Comparison of ENCODE assay signal across 21 mouse cellular contexts in genomic region chr5:113639126-113639525, GRCm38 (mm10).
"Had no signal": no experiment of that assay in that cellular context is flagged by ENCODE, and none has a peak within 500 bp of the region (broad histone marks: within the 10 kb centered on the region; RNA-seq: fewer than 3 reads in every experiment).

No protein-coding gene starts in this region.

- H3K36me3 ChIP-seq: lung, embryonic 15.5 days; midbrain, embryonic 13.5 days; midbrain, embryonic 15.5 days; neural tube, embryonic 13.5 days; neural tube, embryonic 15.5 days had no signal

- H3K27me3 ChIP-seq: lung, embryonic 15.5 days; midbrain, embryonic 15.5 days; neural tube, embryonic 15.5 days had no signal

- DNase-seq: liver, postnatal 0 days; lung, adult 2 months; lung, postnatal 14 days; lung, postnatal 36 days; retina, postnatal 1 day; right cerebral cortex, adult 18-20 months; right cerebral cortex, postnatal 25 days; right cerebral cortex, postnatal 4 days; spleen, adult 18-20 months; thymus, adult 18-20 months; thymus, postnatal 14 days; thymus, postnatal 36 days had no signal

- ATAC-seq: liver, postnatal 0 days; lung, postnatal 0 days; midbrain, embryonic 13.5 days; midbrain, embryonic 15.5 days had no signal

- H3K4me3 ChIP-seq: lung, embryonic 15.5 days; megakaryocyte, embryonic 14.5 days; midbrain, embryonic 13.5 days; midbrain, embryonic 15.5 days; neural tube, embryonic 13.5 days; neural tube, embryonic 15.5 days had no signal

- H3K9me3 ChIP-seq: lung, embryonic 15.5 days; megakaryocyte, embryonic 14.5 days; midbrain, embryonic 13.5 days; midbrain, embryonic 15.5 days; neural tube, embryonic 13.5 days; neural tube, embryonic 15.5 days had no signal

- H3K27ac ChIP-seq: lung, embryonic 15.5 days; macrophage; midbrain, embryonic 13.5 days; midbrain, embryonic 15.5 days; neural tube, embryonic 13.5 days; neural tube, embryonic 15.5 days had no signal

- H3K9ac ChIP-seq: liver, postnatal 0 days; lung, embryonic 15.5 days; midbrain, embryonic 13.5 days; midbrain, embryonic 15.5 days; neural tube, embryonic 13.5 days; neural tube, embryonic 15.5 days had no signal

- H3K4me2 ChIP-seq: lung, embryonic 15.5 days; midbrain, embryonic 11.5 days; midbrain, embryonic 13.5 days; midbrain, embryonic 15.5 days; neural tube, embryonic 13.5 days; neural tube, embryonic 15.5 days had no signal
